Mouse (Mus musculus): ENCODE data around the gene Mrm3. TPM values are rescaled to one million over a fixed set of nuclear protein-coding genes. Genes with fewer than 3 reads are reported as not detected.

The Mrm3 gene
- polyA plus RNA-seq, 1 experiment, result 0.79 TPM

GRCm38 (mm10) chr11:76292831-76293230, 49.3 kb downstream of the Mrm3 start:
- no peaks in the 10 kb centered on the region for H3K9me3 ChIP-seq (ENCODE audit: control insufficient read depth, low read length)
- TF ChIP-seq GATA1 (IDR thresholded peaks at IDR 0.05; ENCODE audit: low read length) (no peak), TAL1 (IDR thresholded peaks at IDR 0.05; ENCODE audit: low read length) (no peak)
- no peaks in the 10 kb centered on the region; the same call in none of the 2 replicates for H3K4me1 ChIP-seq (ENCODE audit: control insufficient read depth)
- no peaks in the 10 kb centered on the region for H3K36me3 ChIP-seq (ENCODE audit: control insufficient read depth)
- H3K27me3 ChIP-seq (ENCODE audit: control insufficient read depth), result no peaks in the 10 kb centered on the region
- H3K4me3 ChIP-seq (replicated peaks), result no peak overlapping the region

DNA sequence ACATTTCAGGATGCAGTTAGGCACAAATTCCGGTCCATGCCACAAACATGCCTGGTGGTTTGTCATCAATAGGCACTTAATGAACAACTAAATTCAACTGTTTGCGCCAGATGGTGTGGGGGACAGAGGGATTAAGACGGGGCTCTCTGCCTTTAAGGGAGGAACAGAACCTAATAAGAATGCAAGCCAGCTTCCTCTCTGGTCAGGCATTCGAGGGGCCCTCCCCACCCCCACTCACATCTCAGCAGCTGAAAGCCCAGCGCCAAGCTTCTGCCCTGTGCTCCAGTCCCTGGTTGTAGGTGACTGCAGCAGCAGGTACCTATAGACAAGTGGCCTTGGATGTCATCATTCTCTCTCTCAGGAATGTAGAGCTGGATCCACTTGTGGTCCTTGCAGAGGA, 50.6 kb downstream of the Mrm3 start:
- Histone ChIP-seq H3K4me3 (replicated peaks) (no peak overlapping the region), H3K9me3 (ENCODE audit: control insufficient read depth, low read length) (no peaks in the 10 kb centered on the region), H3K36me3 (ENCODE audit: control insufficient read depth) (no peaks in the 10 kb centered on the region), H3K4me1 (ENCODE audit: control insufficient read depth) (no peaks in the 10 kb centered on the region; the same call in none of the 2 replicates), H3K27me3 (ENCODE audit: control insufficient read depth) (no peaks in the 10 kb centered on the region)
- no peak for TF ChIP-seq GATA1 (IDR thresholded peaks at IDR 0.05; ENCODE audit: low read length)
- no peak for TF ChIP-seq TAL1 (IDR thresholded peaks at IDR 0.05; ENCODE audit: low read length)

DNA sequence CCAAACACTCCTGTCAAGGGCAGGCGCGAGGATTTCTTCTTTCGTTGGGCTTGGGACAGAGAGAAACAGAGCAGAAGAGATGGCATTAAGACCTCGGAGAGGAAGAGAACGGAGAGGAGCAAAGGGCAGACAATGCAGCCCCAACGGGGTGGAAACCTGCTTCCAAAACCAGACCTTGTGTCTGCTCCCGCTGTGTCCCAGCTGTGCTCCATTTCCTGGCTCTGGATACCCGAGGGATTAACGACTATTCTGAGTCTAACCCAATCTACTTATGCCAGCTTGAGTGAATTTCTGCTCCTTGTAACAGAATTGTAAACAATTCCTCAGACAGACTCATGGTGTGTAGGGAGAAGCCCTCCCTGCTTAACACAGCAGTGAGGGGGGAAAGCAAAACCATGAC, 51.3 kb downstream of the Mrm3 start:
- TF ChIP-seq TAL1 (IDR thresholded peaks at IDR 0.05; ENCODE audit: low read length) (no peak), GATA1 (IDR thresholded peaks at IDR 0.05; ENCODE audit: low read length) (no peak)
- H3K9me3 ChIP-seq (ENCODE audit: control insufficient read depth, low read length), result no peaks in the 10 kb centered on the region
- H3K27me3 ChIP-seq (ENCODE audit: control insufficient read depth), result no peaks in the 10 kb centered on the region
- H3K4me1 ChIP-seq (ENCODE audit: control insufficient read depth), result no peaks in the 10 kb centered on the region; the same call in none of the 2 replicates
- no peak overlapping the region for H3K4me3 ChIP-seq (replicated peaks)
- H3K36me3 ChIP-seq (ENCODE audit: control insufficient read depth), result no peaks in the 10 kb centered on the region

DNA sequence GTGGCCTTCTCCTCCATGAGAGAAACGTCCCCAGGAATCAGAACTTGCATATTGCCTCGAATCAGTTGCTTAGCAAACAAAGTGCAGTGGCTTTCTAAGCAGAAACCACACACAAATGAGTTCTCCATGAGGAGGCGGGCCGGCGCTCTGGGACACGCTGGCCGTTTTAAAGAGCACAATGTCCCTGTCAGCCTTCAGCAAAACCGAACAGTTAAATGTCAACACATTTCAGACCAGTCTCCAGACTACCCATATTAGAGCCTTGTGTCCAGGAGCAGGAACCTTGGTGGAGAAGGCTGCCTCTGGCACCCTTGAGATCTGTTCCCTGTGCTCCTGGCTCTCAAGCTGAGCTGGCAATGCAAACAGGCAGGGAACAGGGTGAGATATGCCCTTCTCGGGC, 53.7 kb downstream of the Mrm3 start:
- no peak overlapping the region for H3K4me3 ChIP-seq (replicated peaks)
- H3K27me3 ChIP-seq (ENCODE audit: control insufficient read depth), result no peaks in the 10 kb centered on the region
- H3K4me1 ChIP-seq (ENCODE audit: control insufficient read depth), result no peaks in the 10 kb centered on the region; the same call in 1 of the 2 replicates
- H3K9me3 ChIP-seq (ENCODE audit: control insufficient read depth, low read length), result no peaks in the 10 kb centered on the region
- no peak for TF ChIP-seq TAL1 (IDR thresholded peaks at IDR 0.05; ENCODE audit: low read length)
- TF ChIP-seq GATA1 (IDR thresholded peaks at IDR 0.05; ENCODE audit: low read length), result no peak
- no peaks in the 10 kb centered on the region for H3K36me3 ChIP-seq (ENCODE audit: control insufficient read depth)

GRCm38 (mm10) chr11:76298457-76299000, 55.0 kb downstream of the Mrm3 start:
- Histone ChIP-seq H3K27me3 (ENCODE audit: control insufficient read depth) (no peaks in the 10 kb centered on the region), H3K4me1 (ENCODE audit: control insufficient read depth) (no peaks in the 10 kb centered on the region; the same call in 1 of the 2 replicates), H3K4me3 (replicated peaks) (no peak overlapping the region), H3K9me3 (ENCODE audit: control insufficient read depth, low read length) (no peaks in the 10 kb centered on the region), H3K36me3 (ENCODE audit: control insufficient read depth) (no peaks in the 10 kb centered on the region)
- TF ChIP-seq GATA1 (IDR thresholded peaks at IDR 0.05; ENCODE audit: low read length) (no peak), TAL1 (IDR thresholded peaks at IDR 0.05; ENCODE audit: low read length) (no peak)

Other genes with a start within 250 kb of the Mrm3 start
- gene 1700016K19Rik, start 243.8 kb upstream of the Mrm3 start, polyA plus RNA-seq (2012), result not detected in 2 replicates
- 0.02 and 0.06 TPM in 2 replicates for gene Rflnb, start 215.9 kb upstream of the Mrm3 start, polyA plus RNA-seq (2012)
- gene Vps53, start 64.1 kb upstream of the Mrm3 start, polyA plus RNA-seq (2012), result 1.0 and 1.8 TPM in 2 replicates
- gene Fam57a, start 64.0 kb upstream of the Mrm3 start, polyA plus RNA-seq (2012), result not detected in 2 replicates
- gene Dbil5, start 26.1 kb upstream of the Mrm3 start, polyA plus RNA-seq (2012), result not detected in 2 replicates
- 0.04 and 0.07 TPM in 2 replicates for gene Gemin4, start 26.1 kb upstream of the Mrm3 start, polyA plus RNA-seq (2012)
- gene Glod4, start within 50 bp of the Mrm3 start, polyA plus RNA-seq (2012), result 0.15 and 0.16 TPM in 2 replicates
- 0.04 and 0.08 TPM in 2 replicates for gene Nxn, start 155.4 kb downstream of the Mrm3 start, polyA plus RNA-seq (2012)
- gene Timm22, start 163.2 kb downstream of the Mrm3 start, polyA plus RNA-seq (2012), result 0.77 and 1.0 TPM in 2 replicates